Mouse (Mus musculus) heart, postnatal 14 days (tissue): ENCODE data around the gene E030030I06Rik. TPM values are rescaled to one million over a fixed set of nuclear protein-coding genes. Genes with fewer than 3 reads are reported as not detected.

Experiments
- total RNA-seq, 2 experiments: library from RNA; stranded (reverse); gene quantifications; 2 replicates each; pipeline ENCODE4 v1.2.3; 2021

The E030030I06Rik gene
- total RNA-seq, 2 experiments from 2014 or later = 2.0 to 3.4 TPM

Other genes starting within 250 kb of the E030030I06Rik start
- not detected for gene 4930444G20Rik, start 81.2 kb downstream of the E030030I06Rik start, total RNA-seq
- under 1 TPM in 1 of 2 experiments, not detected in 1; 0.24 TPM for gene Raet1e, start 9.3 kb upstream of the E030030I06Rik start, total RNA-seq
- gene H60b, start 9.3 kb upstream of the E030030I06Rik start, total RNA-seq = not detected
- under 1 TPM in 1 of 2 experiments, not detected in 1; 0.24 TPM for gene Raet1d, start 211.3 kb upstream of the E030030I06Rik start, total RNA-seq